19 mouse cellular contexts compared by ENCODE assay signal in the genomic region with DNA sequence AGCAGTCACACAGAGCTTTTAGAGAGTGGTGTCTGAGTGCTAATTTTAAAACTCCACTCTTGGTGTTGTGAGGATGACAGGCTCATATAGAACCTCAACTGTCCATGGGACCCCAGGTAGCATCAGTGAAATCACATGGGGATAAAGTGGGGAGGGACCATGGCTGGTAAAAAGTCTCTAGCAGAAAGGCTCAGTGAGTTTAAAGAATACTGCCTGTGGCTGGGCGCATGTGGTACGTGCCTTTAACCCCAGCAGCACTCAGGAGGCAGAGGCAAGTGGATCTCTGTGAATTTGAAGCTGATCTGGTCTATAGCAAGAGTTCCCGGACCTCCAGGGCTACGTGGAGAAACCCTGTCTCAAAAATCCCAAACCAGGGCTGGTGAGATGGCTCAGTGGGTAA. TPM values are rescaled to one million over a fixed set of nuclear protein-coding genes. Genes with fewer than 3 reads are reported as not detected.
"Had no signal": no experiment of that assay in that cellular context is flagged by ENCODE, and none has a peak within 500 bp of the region (broad histone marks: within the 10 kb centered on the region; RNA-seq: fewer than 3 reads in every experiment).

No protein-coding gene starts in this region.

- H3K4me3 ChIP-seq: midbrain, embryonic 10.5 days; midbrain, embryonic 12.5 days; myocyte; neural tube, embryonic 12.5 days; stomach, embryonic 15.5 days had no signal

- ATAC-seq: midbrain, embryonic 16.5 days had no signal

- DNase-seq: lung, adult 18-20 months; lung, embryonic 14.5 days; lung, postnatal 10 days; lung, postnatal 4 days; midbrain, embryonic 14.5 days; right cerebral cortex, postnatal 14 days; thymus, postnatal 25 days had no signal

- H3K9ac ChIP-seq: liver, embryonic 14.5 days; lung, embryonic 14.5 days; midbrain, embryonic 12.5 days; neural tube, embryonic 12.5 days; stomach, embryonic 15.5 days had no signal

- H3K27ac ChIP-seq: liver, embryonic 14.5 days; midbrain, embryonic 10.5 days; midbrain, embryonic 12.5 days; neural tube, embryonic 12.5 days; stomach, embryonic 15.5 days; stomach, postnatal 0 days had no signal

- H3K4me2 ChIP-seq: lung, embryonic 14.5 days; midbrain, embryonic 12.5 days; neural tube, embryonic 12.5 days; stomach, embryonic 15.5 days had no signal

- H3K27me3 ChIP-seq: midbrain, embryonic 12.5 days; neural tube, embryonic 12.5 days; stomach, embryonic 15.5 days had no signal

- H3K4me1 ChIP-seq: midbrain, embryonic 10.5 days; midbrain, embryonic 12.5 days; neural tube, embryonic 12.5 days; stomach, embryonic 15.5 days had no signal

- H3K9me3 ChIP-seq: midbrain, embryonic 10.5 days; midbrain, embryonic 12.5 days; neural tube, embryonic 12.5 days; stomach, embryonic 15.5 days had no signal

- H3K36me3 ChIP-seq: midbrain, embryonic 10.5 days; midbrain, embryonic 12.5 days; neural tube, embryonic 12.5 days; stomach, embryonic 15.5 days had no signal

RNA-seq across cellular contexts. Expression of a gene that starts 6.8 kb away (rescaled TPM):
- polyA plus RNA-seq: midbrain, embryonic 14.5 days; midbrain, embryonic 16.5 days; neural tube, embryonic 12.5 days had no signal

RNA-seq across cellular contexts. Expression of a gene that starts 13.9 kb away (rescaled TPM):
- total RNA-seq: megakaryocyte-erythroid progenitor cell, adult 5-6 weeks; neutrophil, adult 5-6 weeks had no signal
- polyA plus RNA-seq: lung, embryonic 14.5 days; lung, embryonic 16.5 days; midbrain, embryonic 10.5 days; midbrain, embryonic 12.5 days; midbrain, embryonic 14.5 days; midbrain, embryonic 16.5 days; neural tube, embryonic 12.5 days; stomach, embryonic 15.5 days; stomach, postnatal 0 days; urinary bladder, adult 2 months had no signal
